Mouse (Mus musculus): ENCODE measurements around the gene Cep95. TPM values are rescaled to one million over a fixed set of nuclear protein-coding genes. Genes with fewer than 3 reads are reported as not detected.

The Cep95 gene
- polyA plus RNA-seq, 1 experiment from 2014 or later: 25.6 TPM

Small RNA genes lying within 50 kb of the gene (microRNA-seq; reads per million reads assigned to microRNA genes)
- gene Gm25994 (not detected), gene Mir3064 (12.1 reads per million, percentile 29 among the genes with 10 or more reads in this experiment)

Other genes with a start within 250 kb of the Cep95 start
- gene Tex2, start 175.8 kb upstream of the Cep95 start, polyA plus RNA-seq (2016; fragmentation: Nextera tagmentation; extraction: Ambion mirVana): 12.1 and 13.8 TPM in 2 replicates
- 15.9 and 19.4 TPM in 2 replicates for gene Pecam1, start 38.6 kb upstream of the Cep95 start, polyA plus RNA-seq (2016; fragmentation: Nextera tagmentation; extraction: Ambion mirVana)
- gene Milr1, start 38.0 kb upstream of the Cep95 start, polyA plus RNA-seq (2016; fragmentation: Nextera tagmentation; extraction: Ambion mirVana): 0.72 and 1.7 TPM in 2 replicates
- gene Polg2, start 9.7 kb upstream of the Cep95 start, polyA plus RNA-seq (2016; fragmentation: Nextera tagmentation; extraction: Ambion mirVana): 10.4 and 11.3 TPM in 2 replicates
- gene Ddx5, start 67 bp upstream of the Cep95 start, polyA plus RNA-seq (2016; fragmentation: Nextera tagmentation; extraction: Ambion mirVana): 486 TPM in 2 replicates
- gene Smurf2, start 131.5 kb downstream of the Cep95 start, polyA plus RNA-seq (2016; fragmentation: Nextera tagmentation; extraction: Ambion mirVana): 17.8 and 17.9 TPM in 2 replicates
- gene Kpna2, start 210.3 kb downstream of the Cep95 start, polyA plus RNA-seq (2016; fragmentation: Nextera tagmentation; extraction: Ambion mirVana): 491 and 516 TPM in 2 replicates
- 3.4 and 3.8 TPM in 2 replicates for gene 1810010H24Rik, start 236.4 kb downstream of the Cep95 start, polyA plus RNA-seq (2016; fragmentation: Nextera tagmentation; extraction: Ambion mirVana)

Data from midbrain, embryonic 12.5 days (tissue).